Mouse (Mus musculus): ENCODE measurements at regions not wholly inside any gene's neighbourhood (a gene's known extent, or its start where the extent isn't known, plus 50 kb on each side); places are given as distances from the start of the nearest gene placed in this dataset.

DNA sequence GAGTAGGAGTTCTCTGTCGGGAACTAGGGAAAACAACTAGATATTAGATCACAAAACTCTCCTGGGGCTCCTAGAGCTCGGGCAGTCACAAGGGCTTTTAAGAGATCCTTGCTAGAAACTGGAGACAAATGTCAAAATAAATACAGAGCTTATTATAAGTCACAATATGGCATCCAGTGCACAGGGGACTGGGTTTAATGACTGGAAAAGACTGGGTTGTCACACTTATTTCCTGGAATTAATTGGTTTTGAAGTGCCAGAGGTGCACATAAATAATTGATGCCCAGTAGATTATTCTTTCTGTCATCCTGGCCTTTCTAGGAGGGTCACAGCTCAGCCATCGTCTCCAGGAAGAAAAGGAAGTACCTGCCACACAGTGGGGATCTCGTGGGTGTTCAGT is 165.4 kb upstream of the Plpp4 start:
- TF ChIP-seq CTCF (conservative IDR thresholded peaks at IDR 0.05; ENCODE audit: low read length) (no peak), NANOG (IDR thresholded peaks at IDR 0.05; ENCODE audit: borderline replicate concordance, low read length) (no peak), POU5F1 (IDR thresholded peaks at IDR 0.05; ENCODE audit: borderline replicate concordance, low read length) (no peak)

Data from E14TG2a.4 (cell line).